Mouse (Mus musculus) lung, embryonic 14.5 days (tissue): ENCODE data around the gene Sec14l4. TPM values are rescaled to one million over a fixed set of nuclear protein-coding genes. Genes with fewer than 3 reads are reported as not detected.

ENCODE experiments used
- ATAC-seq: fragments of 200-750 bp; cut with Nextera tagmentation; 2 replicates; pipeline ENCODE4 v1.8.0; 2017; ENCODE audit warnings: mild to moderate bottlenecking, moderate TSS enrichment, moderate library complexity; ENCODE audit not compliant: insufficient read depth
- DNase-seq: peaks from one replicate; pipeline ENCODE4 v3.0.0-alpha.2; 2015
- H3K27ac ChIP-seq: fragments of 300-500 bp; sonication (generic); 2 replicates; pipeline ENCODE4 v1.5.1; 2014; ENCODE audit warnings: low read depth, mild to moderate bottlenecking, moderate library complexity
- H3K27me3 ChIP-seq: fragments of 300-500 bp; sonication (generic); 2 replicates; pipeline ENCODE4 v1.6.1; 2014; ENCODE audit warnings: low read length, control low read depth; ENCODE audit not compliant: insufficient read depth
- H3K36me3 ChIP-seq: fragments of 300-500 bp; sonication (generic); 2 replicates; pipeline ENCODE4 v1.6.1; 2014; ENCODE audit warnings: control low read depth; ENCODE audit not compliant: insufficient read depth
- H3K4me1 ChIP-seq: fragments of 300-500 bp; sonication (generic); 2 replicates; pipeline ENCODE4 v1.6.1; 2014; ENCODE audit warnings: antibody characterized with exemption, control low read depth; ENCODE audit not compliant: insufficient read depth
- H3K4me2 ChIP-seq: fragments of 300-500 bp; sonication (generic); 2 replicates; pipeline ENCODE4 v1.6.1; 2014; ENCODE audit warnings: mild to moderate bottlenecking
- H3K4me3 ChIP-seq: fragments of 300-500 bp; sonication (generic); 2 replicates; pipeline ENCODE4 v1.5.1; 2014; ENCODE audit warnings: low read depth, low read length
- H3K9ac ChIP-seq: fragments of 300-500 bp; sonication (generic); 2 replicates; pipeline ENCODE4 v1.6.1; 2014
- H3K9me3 ChIP-seq: fragments of 300-500 bp; sonication (generic); 2 replicates; pipeline ENCODE4 v1.6.1; 2016; ENCODE audit warnings: low read depth, low read length, control low read depth
- CTCF ChIP-seq: IDR thresholded peaks from 2 replicates; pipeline ENCODE4 v1.5.1; 2016; ENCODE audit warnings: antibody characterized with exemption, low read depth
- WGBS: fragments of 180-500 bp; shearing (Covaris S2); extraction: QIAGEN DNeasy Blood & Tissue Kit; methylation state at CpG from one replicate; pipeline ENCODE4 v1.1.7; 2014; 5-methylcytosine and 5-hydroxymethylcytosine counted together
- polyA plus RNA-seq: library from polyadenylated mRNA; unstranded; fragments of >200 nt; fragmentation: Nextera tagmentation; extraction: Ambion mirVana; gene quantifications from 2 replicates; pipeline ENCODE4 v1.2.1, GENCODE M21; 2014

Gene Sec14l4
- polyA plus RNA-seq, 1 experiment from 2014 or later = 4.2 TPM

DNA sequence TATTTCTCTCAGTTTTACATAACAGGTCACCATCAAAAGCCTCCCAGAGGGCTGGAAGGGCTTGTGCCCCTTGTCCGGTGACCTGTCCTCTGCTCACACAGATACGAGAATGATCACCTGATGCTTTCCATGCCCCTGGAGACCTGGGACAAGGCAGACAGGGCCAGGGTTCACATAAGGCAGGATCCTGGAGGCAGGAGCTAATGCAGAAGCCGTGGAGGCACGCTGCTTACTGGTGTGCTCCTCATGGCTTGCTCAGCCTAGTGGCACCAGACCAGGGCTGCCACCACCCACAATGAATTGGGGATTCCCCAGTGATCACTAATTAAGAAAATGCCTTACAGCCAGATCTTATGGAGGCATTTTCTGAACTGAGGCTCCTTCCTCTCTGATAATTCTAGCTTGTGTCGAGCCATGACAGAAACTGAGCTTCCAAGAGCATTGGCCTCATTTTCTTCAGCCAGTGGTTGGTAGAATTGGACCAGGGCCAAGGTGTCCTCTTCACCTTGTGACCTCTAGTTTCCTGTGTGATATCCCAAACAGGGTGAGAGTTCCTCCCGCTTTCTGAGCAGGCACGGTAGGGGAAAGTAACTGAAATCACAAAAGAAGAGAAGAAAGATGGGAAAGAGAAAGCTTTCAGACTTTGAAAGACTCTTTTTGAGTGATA lies 47.1 kb downstream of the Sec14l4 start:
- Histone ChIP-seq H3K9me3 (no peaks in the 10 kb centered on the region), H3K27me3 (no peaks in the 10 kb centered on the region), H3K4me3 (no peak overlapping the region), H3K27ac (no peak overlapping the region), H3K36me3 (no peaks in the 10 kb centered on the region), H3K4me2 (no peak overlapping the region), H3K4me1 (no peaks in the 10 kb centered on the region), H3K9ac (no peak overlapping the region)
- no peak for TF ChIP-seq CTCF
- ATAC-seq (no peak), DNase-seq (no peak)
- WGBS = 77% methylated on average over 7 of the region's 7 CpGs

GRCm38 (mm10) chr11:4080219-4080618 lies 49.0 kb downstream of the Sec14l4 start:
- H3K4me2 ChIP-seq = no peak overlapping the region
- peak; percentile 80 for DNase-seq
- H3K4me1 ChIP-seq = no peaks in the 10 kb centered on the region
- ATAC-seq = no peak
- TF ChIP-seq CTCF = peak; percentile 89
- H3K36me3 ChIP-seq = no peaks in the 10 kb centered on the region
- no peaks in the 10 kb centered on the region for H3K9me3 ChIP-seq
- H3K4me3 ChIP-seq = no peak overlapping the region
- no peak overlapping the region for H3K9ac ChIP-seq
- 8% methylated on average over 4 of the region's 4 CpGs for WGBS
- H3K27ac ChIP-seq = no peak overlapping the region
- no peaks in the 10 kb centered on the region for H3K27me3 ChIP-seq

DNA sequence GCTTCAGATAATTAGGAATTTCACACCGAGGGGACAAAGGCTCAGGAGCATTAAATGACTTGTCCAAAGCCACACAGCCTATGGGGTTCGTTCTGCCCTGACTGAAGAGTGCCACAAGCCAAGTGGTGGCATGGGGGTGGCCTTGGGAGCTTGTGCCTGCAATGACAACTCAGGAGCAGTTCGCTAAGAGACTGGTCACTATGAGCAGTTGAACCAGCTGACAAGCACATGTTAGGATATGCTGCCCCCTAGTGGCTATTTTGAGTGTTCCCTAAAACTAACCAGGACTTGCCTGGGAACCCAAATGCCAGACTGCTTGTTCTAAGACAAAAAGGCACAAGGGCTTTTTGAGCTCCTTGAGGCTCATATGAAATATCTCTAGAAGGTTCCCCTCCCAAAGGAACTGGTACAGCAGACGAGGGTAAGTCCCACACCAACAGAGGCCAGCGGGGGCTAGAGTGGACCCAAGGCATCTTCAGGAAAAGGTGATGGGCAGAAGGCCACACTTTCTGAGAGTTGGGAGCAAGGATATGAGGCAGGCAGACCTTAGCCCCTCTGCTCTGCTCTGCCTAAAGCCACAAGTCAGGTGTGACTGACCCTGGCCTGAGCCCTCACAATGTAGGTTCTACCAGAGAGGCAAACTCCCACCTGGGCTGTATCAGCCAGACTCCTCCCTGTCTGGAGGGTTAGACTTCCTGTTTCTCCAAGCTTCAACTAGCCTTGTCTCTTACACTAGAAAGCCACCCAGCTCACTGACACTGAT lies 52.2 kb downstream of the Sec14l4 start:
- no peaks in the 10 kb centered on the region for H3K9me3 ChIP-seq
- H3K4me3 ChIP-seq = no peak overlapping the region
- DNase-seq = peak; percentile 91
- ATAC-seq = no peak; the same call in 1 of the 2 replicates
- no peak overlapping the region for H3K9ac ChIP-seq
- H3K27me3 ChIP-seq = no peaks in the 10 kb centered on the region
- TF ChIP-seq CTCF = peak; percentile 91
- H3K4me1 ChIP-seq = no peaks in the 10 kb centered on the region
- H3K36me3 ChIP-seq = no peaks in the 10 kb centered on the region
- no peak overlapping the region for H3K27ac ChIP-seq
- H3K4me2 ChIP-seq = no peak overlapping the region
- 35% methylated on average over 5 of the region's 5 CpGs for WGBS

DNA sequence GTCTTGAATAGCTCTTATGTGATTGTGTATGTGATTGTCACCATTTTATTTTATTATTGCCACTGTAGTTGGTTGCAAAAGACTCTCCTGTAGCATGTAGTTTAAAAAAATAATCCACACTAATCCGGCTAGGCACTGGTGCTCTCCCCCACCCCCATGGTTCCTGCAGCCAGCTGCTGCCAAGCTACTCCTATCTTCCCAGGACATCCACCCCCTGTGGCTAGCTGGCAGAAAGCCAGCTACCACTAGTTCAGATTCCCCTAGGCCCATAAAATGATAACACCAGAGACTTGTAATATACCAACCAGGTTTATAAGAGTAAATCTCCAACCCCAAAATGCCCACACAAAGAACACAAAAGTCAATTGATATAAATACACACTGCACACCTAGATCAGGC lies 55.0 kb downstream of the Sec14l4 start:
- TF ChIP-seq CTCF = no peak
- H3K9ac ChIP-seq = no peak overlapping the region
- H3K4me1 ChIP-seq = no peaks in the 10 kb centered on the region
- WGBS = 59% methylated on average over 1 of the region's 1 CpGs
- ATAC-seq = no peak
- no peaks in the 10 kb centered on the region for H3K27me3 ChIP-seq
- H3K4me3 ChIP-seq = no peak overlapping the region
- H3K4me2 ChIP-seq = no peak overlapping the region
- no peak for DNase-seq
- no peak overlapping the region for H3K27ac ChIP-seq
- H3K9me3 ChIP-seq = no peaks in the 10 kb centered on the region
- H3K36me3 ChIP-seq = peaks cover 1% of the 10 kb centered on the region; the same call in 1 of the 2 replicates

- H3K27ac ChIP-seq = no peak overlapping the region
- WGBS = 51% methylated on average over 2 of the region's 2 CpGs
- no peaks in the 10 kb centered on the region for H3K27me3 ChIP-seq
- no peaks in the 10 kb centered on the region for H3K9me3 ChIP-seq
- no peak overlapping the region for H3K4me2 ChIP-seq
- DNase-seq (no peak), ATAC-seq (no peak)
- no peak overlapping the region for H3K4me3 ChIP-seq
- peaks cover 9% of the 10 kb centered on the region; the same call in 1 of the 2 replicates for H3K36me3 ChIP-seq
- H3K4me1 ChIP-seq = no peaks in the 10 kb centered on the region
- TF ChIP-seq CTCF = no peak
- no peak overlapping the region for H3K9ac ChIP-seq
These were observed 56.0 kb downstream of the Sec14l4 start for GRCm38 (mm10) chr11:4087267-4087666.

GRCm38 (mm10) chr11:4093459-4094377 lies 62.5 kb downstream of the Sec14l4 start:
- WGBS = 78% methylated on average over 18 of the region's 18 CpGs
- Histone ChIP-seq H3K27ac (no peak overlapping the region), H3K9me3 (no peaks in the 10 kb centered on the region), H3K9ac (no peak overlapping the region), H3K4me2 (peak overlapping the region; percentile 92; the same call in 1 of the 2 replicates), H3K27me3 (no peaks in the 10 kb centered on the region), H3K4me3 (peak overlapping the region; percentile 58), H3K36me3 (peaks cover 9% of the 10 kb centered on the region; the same call in 1 of the 2 replicates), H3K4me1 (peaks cover 6% of the 10 kb centered on the region; the same call in 1 of the 2 replicates)
- no peak for DNase-seq
- ATAC-seq = no peak
- TF ChIP-seq CTCF = no peak
